Mouse (Mus musculus) CD8-positive naive resting alpha-beta T cell, adult 2 months (primary cell): Measurements from ENCODE around the gene Cblb.

Source experiments
- DNase-seq, 2 experiments: peaks; one replicate each; pipeline ENCODE4 v3.0.0; 2022; ENCODE audit warnings: low read depth in 2 of 2, low spot score in 2 of 2

Cblb gene

DNA sequence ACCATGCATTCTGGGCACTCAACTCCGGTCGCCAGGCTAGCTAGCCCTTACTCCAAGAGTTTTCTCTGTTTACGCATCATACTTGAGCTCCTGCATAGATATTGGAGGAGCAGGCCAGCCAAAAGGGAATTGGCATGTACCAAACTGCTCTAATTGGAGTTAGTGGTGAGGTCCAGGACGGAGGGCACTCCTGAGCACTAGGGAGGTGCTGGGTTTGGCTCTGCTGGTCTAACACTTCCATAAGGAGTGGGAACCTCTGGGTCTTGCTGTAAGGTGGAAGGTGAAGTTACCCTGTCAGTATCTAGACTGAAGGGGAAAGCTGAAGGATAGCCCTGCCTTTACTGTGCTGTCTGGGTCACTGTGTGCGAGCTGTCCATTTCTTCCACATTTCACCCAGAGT lies 39.1 kb downstream of the Cblb start:
- DNase-seq: no peak

DNA sequence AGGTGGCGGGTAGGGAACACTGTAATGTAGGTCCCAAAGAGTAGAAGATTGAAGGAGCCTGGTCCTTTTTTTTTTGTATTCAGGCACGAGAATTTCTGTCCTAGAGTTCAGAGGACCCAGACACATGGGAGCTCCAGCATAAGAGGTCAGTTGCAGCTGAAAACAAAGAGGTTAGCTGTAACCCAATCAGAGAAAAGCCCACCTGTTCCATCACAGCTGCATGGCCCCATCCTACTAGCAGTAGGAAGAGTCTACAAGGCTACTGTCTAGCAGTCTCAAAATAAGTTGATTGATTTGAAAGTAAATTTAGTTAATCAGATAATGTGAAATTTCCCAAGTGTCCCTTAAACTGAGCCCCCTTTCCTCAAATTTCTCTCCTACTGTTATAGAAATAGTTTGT lies 40.3 kb downstream of the Cblb start:
- DNase-seq: no peak

DNA sequence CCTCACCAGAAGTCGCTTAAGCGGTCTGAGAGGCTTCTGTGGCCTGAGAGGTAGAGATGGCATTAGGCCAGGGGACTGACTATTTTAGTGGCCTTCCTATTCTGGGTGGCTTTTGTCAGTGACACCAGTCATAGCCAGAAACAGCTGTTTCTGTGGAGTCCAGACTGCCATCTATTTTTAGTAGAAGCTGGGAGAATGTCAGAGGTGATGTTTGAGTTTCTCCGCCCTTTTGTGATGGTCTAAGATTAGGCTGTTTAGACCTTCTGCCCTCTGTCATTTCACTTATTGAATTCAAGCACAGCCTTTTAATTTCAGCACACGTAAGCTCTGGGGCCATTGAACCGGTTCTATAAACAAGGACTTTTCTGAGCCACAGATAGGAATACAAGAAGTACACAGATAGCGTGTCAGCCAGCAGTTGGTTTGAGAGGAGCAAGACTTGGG lies 40.8 kb downstream of the Cblb start:
- DNase-seq: no peak

DNA sequence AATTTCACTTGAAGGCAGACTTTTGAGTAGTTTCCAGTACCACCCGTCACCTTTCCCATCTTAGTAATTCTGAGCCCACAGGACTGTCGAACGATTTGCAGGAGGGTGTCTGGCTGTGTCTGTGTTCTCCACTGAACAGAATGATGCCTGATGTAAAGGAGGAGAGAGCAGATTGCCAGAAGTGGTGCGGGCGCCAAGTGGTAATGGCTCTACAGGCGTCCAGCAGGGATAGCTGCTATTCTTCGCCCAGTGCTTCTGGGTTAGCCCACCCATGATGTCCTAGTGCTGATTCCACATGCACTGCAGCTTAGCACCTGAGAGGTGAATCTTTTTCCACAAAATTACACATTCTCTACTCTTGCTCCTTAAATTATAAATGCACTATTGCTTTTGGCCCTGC lies 45.6 kb downstream of the Cblb start:
- no peak for DNase-seq

DNA sequence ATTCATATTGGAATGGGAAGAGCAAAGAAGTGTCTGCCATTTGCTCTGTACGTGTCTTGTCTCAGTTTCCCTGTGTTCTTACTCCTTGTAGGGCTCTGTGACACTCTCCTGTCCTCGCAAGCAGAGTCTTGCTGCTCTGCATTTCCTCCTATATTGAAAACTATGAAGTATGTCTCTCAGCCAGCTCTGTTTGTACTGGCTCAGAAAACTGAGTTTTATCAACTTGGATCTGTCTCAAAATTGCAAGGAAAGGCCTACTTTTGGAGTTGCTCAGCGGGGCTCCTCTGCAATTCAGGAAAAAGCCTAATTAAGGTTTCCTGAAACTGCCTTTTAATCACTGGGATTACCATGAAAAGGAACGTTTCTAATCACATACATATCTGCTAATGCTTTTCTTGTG lies 46.9 kb downstream of the Cblb start:
- DNase-seq: no peak

DNA sequence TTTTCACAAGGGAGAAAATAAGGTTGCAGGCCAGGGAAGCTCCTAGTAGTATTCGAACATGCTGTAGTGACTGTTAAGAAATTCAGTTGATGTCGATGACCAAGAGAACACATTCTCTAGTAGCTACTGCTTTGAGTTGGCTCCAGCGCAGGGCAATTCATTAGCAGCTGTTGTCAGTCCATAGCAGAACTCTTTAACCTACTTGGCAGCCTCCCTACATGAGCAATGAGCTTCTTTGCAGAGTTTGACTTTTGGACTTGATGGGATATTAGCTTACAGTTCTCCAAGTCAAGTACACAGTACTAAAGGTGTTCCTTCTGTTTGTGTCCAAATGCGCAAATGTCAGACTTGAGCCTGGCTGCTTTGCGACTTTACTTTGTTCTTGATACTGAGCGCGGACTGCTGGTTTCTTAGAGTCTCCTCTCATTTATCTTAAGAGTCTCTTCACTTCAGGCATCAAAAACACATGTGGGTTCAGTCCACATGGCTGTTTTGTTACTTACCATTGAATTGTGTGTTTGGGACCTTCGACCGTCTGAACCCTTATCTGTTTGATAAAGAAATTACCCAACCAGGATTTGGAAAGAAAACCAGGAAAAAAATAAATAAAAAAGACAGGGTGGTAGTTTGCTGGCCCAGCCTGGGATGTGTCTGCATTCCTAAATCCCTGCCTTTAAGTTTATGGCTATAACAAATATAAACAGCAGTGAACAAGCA lies 47.9 kb downstream of the Cblb start:
- no peak for DNase-seq

DNA sequence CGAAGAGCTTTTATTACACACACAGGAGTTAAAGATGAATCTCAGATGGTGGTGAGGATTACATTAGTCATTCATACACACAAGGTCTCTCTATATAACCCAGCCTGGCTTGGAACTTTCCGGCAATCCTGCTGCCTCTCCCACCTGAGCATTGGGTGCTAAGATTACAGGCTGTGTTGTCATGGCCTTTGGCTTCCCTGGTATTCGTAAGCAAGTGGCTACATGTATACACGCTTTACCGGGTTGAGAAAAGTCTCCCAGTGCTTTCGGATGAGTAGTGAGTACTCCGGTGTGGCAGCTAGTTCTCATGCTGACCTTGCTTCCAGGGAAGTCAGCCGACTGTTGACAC lies 48.4 kb downstream of the Cblb start:
- no peak for DNase-seq

DNA sequence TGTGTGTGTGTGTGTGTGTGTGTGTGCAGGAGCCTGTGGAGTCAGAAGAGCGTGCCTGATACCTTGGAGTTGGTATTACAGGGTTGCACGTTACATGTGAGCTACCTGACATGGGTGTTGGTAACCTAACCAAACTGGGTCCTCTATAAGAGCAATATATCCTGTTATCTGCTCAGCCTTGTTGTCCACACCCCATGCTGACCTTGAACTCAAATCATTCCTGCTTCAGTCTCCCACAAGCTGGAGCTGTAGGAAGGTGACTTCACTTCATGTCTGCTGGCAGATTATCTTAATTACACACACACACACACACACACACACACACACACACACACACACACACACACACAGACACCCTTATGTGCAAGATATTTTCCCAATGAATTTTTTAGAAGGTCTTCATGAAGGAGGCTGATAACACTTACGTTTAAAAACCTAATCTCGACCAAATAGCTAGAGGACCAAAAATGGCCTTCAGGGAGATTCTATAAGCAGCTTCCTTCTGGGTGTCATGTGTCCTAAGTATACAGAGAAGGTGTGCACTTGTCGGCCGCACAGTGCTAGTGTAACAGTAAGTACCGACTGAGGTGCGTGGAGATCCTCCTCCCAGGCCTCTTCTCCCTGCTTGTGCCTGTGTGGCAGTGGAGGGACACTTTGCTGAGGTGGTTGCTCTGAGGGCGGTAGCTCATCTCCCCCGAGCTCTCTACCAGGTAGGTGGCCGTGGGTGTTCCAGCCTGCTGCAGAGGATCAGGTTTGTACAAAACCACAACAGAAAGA lies 49.8 kb downstream of the Cblb start:
- DNase-seq: no peak

DNA sequence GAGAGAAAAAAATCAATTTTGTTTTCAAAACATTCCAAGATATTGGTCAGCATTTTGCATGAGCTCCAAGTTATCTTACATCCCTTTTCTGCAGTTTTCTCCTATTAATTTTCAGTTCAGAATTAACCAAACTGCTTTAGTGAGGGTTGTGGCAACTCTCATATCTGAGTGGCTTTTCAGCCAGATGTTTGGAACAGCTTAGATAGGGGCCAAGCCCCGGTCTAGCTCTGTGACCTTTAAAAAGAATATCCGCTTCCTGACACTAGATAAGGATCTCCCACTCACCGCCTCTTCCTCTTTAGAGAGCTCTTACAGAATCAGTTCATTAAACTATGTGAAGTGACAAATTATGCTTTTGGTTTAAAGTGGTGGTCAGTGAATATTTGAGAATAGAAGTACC lies 50.7 kb downstream of the Cblb start:
- DNase-seq: peak in 1 of 2 experiments; percentile 54

DNA sequence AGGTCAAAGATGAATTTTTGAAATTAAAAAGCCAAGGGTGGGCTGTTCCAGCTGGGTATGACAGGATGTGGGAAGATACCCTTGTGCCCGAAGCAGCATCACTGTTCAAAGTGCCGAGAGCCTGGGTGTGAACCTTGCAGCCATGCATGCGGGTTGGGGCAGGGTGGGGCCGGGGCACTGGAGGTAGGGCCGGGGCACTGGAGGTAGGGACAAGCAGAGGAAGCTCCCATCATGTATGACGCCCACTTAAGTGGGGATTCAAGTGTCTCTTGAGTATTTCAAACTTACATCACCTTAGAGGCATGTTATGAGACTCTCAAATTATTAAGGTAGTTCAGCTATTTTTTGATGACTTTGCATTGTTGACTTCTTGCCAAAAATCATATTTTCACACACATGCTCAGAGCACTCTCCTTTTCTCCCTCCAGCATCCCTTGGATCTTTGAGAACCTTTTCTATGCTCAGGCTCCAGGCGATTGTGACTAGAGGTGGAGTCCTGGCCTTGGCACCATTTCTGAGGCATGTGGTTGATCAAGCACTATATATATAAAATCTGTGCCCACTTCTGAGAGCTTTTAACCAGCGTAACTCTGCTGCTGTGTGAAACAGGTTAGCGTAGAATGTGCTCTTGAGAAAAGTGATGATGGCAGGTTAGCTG lies 55.9 kb downstream of the Cblb start:
- DNase-seq: peak in 1 of 2 experiments; percentile 41

DNA sequence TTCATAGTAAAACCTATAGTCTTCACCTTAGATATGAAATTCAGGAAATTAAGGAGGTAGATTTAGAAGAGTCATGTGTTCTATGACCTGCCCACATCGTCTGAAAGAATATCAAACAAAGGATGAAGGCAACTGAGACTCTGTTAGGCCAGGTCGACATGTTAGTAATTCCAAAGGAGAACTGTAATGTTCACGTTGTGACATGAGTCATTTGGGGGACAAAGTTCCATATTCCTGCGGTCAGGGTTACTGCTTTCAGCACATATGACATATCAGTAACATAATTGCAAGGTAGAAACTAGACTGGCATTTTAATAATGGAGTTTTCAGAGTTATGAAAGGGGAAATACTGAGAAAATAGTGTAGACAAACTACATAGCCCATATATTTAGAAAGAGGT lies 58.3 kb downstream of the Cblb start:
- no peak for DNase-seq

DNA sequence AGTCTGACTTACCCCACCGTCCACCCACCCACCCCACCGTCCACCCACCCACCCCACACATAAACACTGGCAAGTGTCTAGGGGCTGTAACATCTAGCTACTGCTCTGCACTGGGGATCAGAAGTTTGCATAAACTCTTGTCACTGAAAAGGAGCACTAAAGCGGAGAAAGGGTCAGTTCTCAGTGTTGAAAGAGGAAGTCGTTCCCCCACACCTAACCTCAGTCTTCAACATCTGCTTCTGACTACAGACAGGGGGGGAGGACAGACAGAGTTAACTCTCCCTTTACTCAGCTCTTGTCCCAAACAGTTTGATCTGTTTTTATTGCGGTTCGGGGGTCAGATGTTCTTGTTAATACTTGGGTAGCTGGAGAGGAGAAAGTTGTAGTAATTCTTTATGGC lies 59.9 kb downstream of the Cblb start:
- no peak for DNase-seq

DNA sequence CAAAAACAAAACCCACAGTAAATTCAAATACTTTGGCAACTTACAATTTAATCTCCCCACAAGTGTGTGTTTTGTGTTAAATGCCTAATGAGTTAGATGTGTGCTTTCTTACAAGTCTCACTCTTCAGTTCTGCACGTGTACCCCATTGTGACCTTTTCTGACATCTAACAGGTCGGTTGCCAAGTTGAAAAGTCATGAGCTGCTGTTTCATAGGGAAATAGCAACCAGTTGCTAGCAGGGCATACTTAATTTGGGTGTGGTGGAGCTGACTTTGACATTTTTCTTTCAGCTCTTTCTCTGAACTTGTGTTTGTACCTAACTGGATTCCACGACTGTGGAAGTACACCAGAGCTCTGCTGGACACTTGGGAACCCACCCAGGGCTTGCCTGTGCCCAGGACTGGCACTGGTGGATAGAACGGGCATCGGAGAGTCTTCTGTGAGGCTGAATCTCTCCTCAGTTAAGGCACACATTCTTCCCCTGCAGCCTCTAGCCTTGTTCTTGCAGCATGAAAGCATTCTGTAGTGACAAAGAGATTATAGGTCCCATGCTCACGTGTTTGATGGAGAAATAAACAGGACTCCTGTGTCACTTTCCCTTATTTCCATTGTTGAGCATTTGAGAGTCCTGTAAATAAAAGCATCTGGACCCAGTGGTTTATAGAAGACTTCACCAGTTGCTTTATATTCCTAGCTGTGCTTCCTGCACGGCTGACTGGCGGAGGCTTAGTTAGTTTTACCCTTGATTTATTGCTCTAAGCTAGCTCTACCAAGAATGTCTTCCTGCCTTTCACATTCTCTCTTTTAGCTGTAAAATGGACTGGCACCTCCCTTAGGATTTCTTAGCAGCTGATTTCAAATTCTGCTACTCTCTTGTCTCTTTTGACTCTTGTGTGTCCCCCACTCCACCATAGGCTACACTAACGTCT lies 62.6 kb downstream of the Cblb start:
- no peak for DNase-seq

DNA sequence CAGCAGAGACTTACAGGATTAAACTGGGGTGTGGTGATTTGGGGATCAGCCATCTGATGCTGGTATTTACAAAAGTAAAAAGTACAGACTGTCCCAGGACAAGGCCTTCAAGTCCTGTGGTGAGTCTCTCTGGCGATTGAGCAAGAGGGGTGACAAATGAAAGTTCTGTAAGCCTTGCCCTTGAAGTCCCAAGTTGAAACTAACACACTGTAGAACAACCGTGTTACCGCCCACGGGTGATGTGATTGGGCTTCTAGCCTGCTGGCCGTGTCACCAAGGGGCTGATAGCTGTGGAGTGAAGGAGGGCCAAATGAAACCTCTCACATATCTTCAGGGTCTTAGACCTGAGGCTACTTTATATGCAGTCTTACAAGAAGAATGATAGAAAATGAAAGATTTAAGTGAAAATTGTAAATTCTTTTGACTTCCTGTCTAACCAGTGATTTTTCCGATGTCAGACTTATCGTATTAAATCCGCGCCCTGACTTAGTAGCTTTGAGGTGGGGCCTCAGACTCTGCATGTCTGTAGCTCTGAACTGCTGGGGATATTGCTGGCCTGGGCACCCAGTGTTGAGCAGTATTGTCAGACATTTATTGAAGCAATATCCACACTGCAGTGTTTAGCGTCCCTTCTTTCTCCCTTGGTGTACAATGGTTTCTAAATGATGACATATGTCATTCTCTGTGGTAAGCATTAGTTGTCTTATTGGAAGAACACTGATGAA lies 63.9 kb downstream of the Cblb start:
- peak; percentile 32 to 50 for DNase-seq

DNA sequence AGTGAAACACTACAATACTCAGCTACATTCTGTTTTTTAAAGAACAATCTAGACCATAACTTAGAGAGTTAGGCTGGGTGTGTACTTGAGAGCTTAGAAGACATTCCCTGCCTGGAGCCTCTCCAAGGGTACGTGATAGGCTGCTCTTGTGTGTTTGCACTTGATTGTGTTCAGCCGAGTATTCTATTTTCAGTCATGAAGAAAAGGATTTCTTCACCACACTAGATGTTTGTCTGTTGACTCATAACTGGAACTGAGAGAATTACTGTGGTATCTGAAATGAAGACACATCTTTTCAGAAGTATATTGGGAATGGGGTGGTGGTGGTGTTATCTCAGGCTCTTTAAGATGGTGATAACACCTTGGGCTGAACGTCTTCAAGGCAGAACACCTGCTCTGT lies 64.6 kb downstream of the Cblb start:
- DNase-seq: no peak

DNA sequence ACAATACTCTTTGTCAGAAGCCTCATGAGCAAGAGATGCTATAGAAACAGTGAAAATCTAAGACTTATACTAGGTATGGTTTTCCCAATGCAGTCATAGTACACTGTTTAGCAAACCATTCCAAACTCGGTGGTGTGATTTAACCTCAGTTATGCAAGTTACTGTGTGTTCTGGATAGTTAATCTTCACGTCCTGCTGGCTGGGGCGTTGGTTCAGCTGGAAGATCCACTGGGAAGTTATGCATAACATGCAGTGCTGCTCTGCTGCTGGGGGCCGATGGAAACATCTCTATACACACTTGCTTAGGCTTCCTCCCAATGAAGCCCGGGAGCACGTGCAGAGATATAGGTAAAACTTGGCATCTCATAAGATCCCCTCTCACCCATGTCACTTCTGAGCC lies 69.4 kb downstream of the Cblb start:
- DNase-seq: no peak

DNA sequence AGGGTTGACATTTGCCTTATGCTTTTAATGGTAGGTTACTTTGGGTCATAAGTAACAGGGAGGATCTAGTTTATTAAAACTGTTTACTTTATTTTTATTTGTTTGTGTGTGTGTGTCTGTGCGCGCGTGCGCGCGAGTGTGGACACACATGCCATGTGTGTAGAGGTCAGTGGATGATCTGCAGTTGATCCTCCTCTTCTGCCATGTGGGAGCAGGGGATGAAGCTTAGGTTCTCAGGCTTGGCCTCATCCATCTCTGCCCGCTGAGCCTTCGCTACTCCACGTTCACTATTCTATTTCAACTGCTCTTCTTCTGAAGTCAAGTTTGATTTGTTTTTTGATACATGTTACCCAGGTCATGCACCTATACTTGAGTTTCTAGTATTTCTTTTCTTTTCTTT lies 73.6 kb downstream of the Cblb start:
- DNase-seq: no peak

DNA sequence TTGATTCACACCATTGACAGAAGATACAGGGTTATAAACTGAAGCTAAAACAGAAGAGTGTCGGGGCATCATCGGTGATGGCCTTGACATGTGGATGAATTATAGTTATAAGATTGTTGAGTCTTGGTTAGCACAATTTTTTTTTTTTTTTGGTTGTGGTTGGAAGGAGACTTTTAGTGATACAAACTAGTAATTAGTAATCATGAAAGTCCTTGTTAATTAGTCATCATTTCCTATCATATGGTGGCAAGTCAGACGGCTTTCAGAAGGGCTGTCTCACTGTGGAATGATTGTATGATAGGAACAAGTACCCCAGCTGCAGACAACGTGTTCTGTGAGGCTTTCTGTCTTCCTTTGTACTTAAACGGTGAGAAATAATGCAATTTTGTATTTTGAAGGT lies 76.8 kb downstream of the Cblb start:
- DNase-seq: no peak

DNA sequence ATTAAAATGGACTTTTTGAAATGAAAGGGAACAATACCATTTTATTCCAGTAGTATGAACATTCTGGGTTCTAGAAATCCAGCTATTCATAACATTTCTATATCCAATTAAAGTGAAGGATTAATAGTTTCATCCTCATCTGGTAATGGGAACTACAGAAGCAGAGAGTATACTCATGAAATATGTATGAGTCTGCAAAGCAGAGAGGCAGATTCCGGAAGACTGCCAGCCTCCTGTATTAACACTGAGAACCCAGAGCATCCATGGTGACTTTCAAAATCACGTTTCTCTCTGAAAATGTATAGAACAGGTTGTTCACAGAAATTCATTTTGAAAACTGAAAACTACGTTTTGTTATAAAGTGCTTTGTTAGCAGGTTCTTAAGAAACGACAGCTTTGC lies 83.4 kb downstream of the Cblb start:
- DNase-seq: no peak

DNA sequence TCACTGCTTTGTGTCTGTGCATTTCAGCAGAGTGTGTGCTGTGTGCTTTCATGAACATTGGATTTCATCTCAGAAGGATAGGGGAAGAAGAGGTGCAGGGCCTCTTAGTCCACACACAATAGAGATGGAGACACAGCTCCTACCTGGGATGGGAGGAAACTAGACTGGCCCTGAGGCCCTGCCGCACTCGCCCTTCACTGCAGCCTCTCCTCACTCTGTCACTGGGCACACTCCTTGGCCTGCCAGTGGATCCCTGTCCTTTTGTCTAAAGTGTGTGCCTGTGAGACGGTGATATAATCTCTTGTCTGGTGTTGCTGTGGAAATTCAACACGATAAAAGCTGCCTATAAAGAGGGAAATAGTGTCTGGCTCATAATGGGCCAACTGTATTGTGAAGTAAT lies 88.0 kb downstream of the Cblb start:
- DNase-seq: no peak

DNA sequence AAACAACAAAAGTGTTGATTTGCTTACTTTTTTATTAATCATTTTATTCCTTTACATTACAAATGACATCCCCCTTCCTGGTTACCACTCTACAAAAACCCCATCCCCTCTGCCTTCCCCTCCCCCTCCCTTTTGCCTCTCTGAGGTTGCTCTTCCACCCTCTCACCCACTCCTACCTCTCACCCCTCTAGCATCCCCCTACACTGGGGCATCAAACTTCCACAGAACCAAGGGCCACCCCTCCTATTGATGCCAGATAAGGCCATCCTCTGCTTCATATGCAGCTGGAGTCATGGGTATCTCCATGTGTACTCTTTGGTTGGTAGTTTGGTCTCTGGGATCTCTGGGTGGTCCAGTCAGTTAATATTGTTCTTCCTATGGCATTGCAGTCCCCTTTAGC lies 93.9 kb downstream of the Cblb start:
- DNase-seq: no peak
